Mouse (Mus musculus): Measurements from ENCODE around the gene Tra2b. TPM values are rescaled to one million over a fixed set of nuclear protein-coding genes. Genes with fewer than 3 reads are reported as not detected.
"Not testable (repeated sequence)": the region's sequence is repeated elsewhere in the genome, so short reads cannot be mapped to it uniquely, and the experiment has no call there.

The Tra2b gene
- polyA plus RNA-seq, 1 experiment from 2014 or later = 432 TPM

GRCm38 (mm10) chr16:22240856-22241255 lies 24.9 kb downstream of the Tra2b start:
- no peak overlapping the region for H3K9ac ChIP-seq
- WGBS = 92% methylated on average over 5 of the region's 5 CpGs
- no peaks in the 10 kb centered on the region for H3K4me1 ChIP-seq
- H3K4me2 ChIP-seq (replicated peaks) = no peak overlapping the region
- ATAC-seq (ENCODE audit: low FRiP score, low read depth) = no peak
- no peak overlapping the region for H3K4me3 ChIP-seq
- H3K27ac ChIP-seq = no peak overlapping the region; the same call in 1 of the 2 replicates
- H3K36me3 ChIP-seq = peaks cover 68% of the 10 kb centered on the region
- no peaks in the 10 kb centered on the region for H3K9me3 ChIP-seq
- no peaks in the 10 kb centered on the region for H3K27me3 ChIP-seq

DNA sequence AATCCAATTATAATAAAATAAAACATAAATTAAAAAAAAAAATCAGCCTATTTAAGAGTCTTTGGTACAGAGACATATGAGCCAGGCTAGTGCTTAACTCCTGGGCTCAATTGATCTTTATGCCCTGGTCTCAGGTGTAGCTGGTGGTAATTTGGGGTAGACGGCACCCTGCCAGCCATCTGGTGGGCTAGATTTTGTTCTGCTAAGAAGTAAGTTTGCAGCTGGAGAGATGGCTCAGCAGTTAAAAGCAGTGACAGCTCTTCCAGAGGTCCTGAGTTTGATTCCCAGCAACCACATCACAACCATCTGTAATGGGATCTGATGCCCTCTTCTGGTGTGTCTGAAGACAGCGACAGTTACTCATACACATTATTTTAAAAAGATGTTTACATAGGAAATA lies 25.8 kb downstream of the Tra2b start:
- H3K4me3 ChIP-seq = no peak overlapping the region
- no peaks in the 10 kb centered on the region for H3K9me3 ChIP-seq
- H3K9ac ChIP-seq = no peak overlapping the region
- no peak overlapping the region for H3K27ac ChIP-seq
- whole genome bisulfite sequencing = 71% methylated on average over 2 of the region's 2 CpGs
- ATAC-seq (ENCODE audit: low FRiP score, low read depth) = no peak
- H3K4me2 ChIP-seq (replicated peaks) = no peak overlapping the region
- H3K4me1 ChIP-seq = no peaks in the 10 kb centered on the region
- no peaks in the 10 kb centered on the region for H3K27me3 ChIP-seq
- H3K36me3 ChIP-seq = peaks cover 62% of the 10 kb centered on the region

- no peaks in the 10 kb centered on the region for H3K9me3 ChIP-seq
- no peaks in the 10 kb centered on the region for H3K27me3 ChIP-seq
- no peak overlapping the region for H3K4me3 ChIP-seq
- no peak overlapping the region for H3K4me2 ChIP-seq (replicated peaks)
- no peak overlapping the region for H3K27ac ChIP-seq
- ATAC-seq (ENCODE audit: low FRiP score, low read depth) = no peak
- no peak overlapping the region for H3K9ac ChIP-seq
- H3K4me1 ChIP-seq = no peaks in the 10 kb centered on the region
- 75% methylated on average over 4 of the region's 4 CpGs for WGBS
- H3K36me3 ChIP-seq = peaks cover 53% of the 10 kb centered on the region
Observed at GRCm38 (mm10) chr16:22238928-22239620, 26.7 kb downstream of the Tra2b start.

GRCm38 (mm10) chr16:22238402-22238801 lies 27.4 kb downstream of the Tra2b start:
- H3K27ac ChIP-seq; ATAC-seq (ENCODE audit: low FRiP score, low read depth); H3K4me1 ChIP-seq; H3K9ac ChIP-seq; H3K4me2 ChIP-seq (replicated peaks); H3K4me3 ChIP-seq; H3K27me3 ChIP-seq; H3K9me3 ChIP-seq: not testable (repeated sequence)
- 85% methylated on average over 4 of the region's 4 CpGs for WGBS
- H3K36me3 ChIP-seq = peaks cover 46% of the 10 kb centered on the region

DNA sequence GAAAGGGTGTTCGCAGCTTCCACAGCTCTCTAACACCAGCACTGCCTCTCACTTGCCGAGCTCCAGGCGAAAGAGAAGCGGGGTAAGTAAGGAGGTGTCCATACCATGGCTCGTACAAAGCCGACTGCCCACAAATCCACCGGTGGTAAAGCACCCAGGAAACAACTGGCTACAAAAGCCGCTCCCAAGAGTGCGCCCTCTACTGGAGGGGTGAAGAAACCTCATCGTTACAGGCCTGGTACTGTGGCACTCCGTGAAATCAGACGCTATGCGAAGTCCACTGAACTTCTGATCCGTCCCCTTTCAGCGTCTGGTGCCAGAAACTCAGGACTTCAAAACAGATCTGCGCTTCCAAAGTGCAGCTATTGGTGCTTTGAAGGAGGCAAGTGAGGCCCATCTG lies 29.0 kb downstream of the Tra2b start:
- Histone ChIP-seq H3K27me3 (no peaks in the 10 kb centered on the region), H3K9ac (no peak overlapping the region), H3K36me3 (peaks cover 30% of the 10 kb centered on the region), H3K4me2 (replicated peaks) (no peak overlapping the region), H3K4me3 (no peak overlapping the region), H3K9me3 (no peaks in the 10 kb centered on the region), H3K27ac (no peak overlapping the region), H3K4me1 (no peaks in the 10 kb centered on the region)
- ATAC-seq (ENCODE audit: low FRiP score, low read depth) = no peak
- 90% methylated on average over 16 of the region's 16 CpGs for WGBS

GRCm38 (mm10) chr16:22234535-22234934 lies 31.3 kb downstream of the Tra2b start:
- Histone ChIP-seq H3K27me3 (no peaks in the 10 kb centered on the region), H3K4me2 (replicated peaks) (no peak overlapping the region), H3K9me3 (no peaks in the 10 kb centered on the region), H3K9ac (no peak overlapping the region), H3K36me3 (peaks cover 10% of the 10 kb centered on the region), H3K4me1 (no peaks in the 10 kb centered on the region), H3K4me3 (no peak overlapping the region), H3K27ac (no peak overlapping the region)
- WGBS = 66% methylated on average over 6 of the region's 6 CpGs
- ATAC-seq (ENCODE audit: low FRiP score, low read depth) = no peak

GRCm38 (mm10) chr16:22230276-22230675 lies 35.5 kb downstream of the Tra2b start:
- not testable (repeated sequence) for H3K36me3 ChIP-seq; ATAC-seq (ENCODE audit: low FRiP score, low read depth)
- 88% methylated on average over 16 of the region's 16 CpGs for WGBS

GRCm38 (mm10) chr16:22203501-22203900 lies 62.3 kb downstream of the Tra2b start:
- Histone ChIP-seq H3K9ac (no peak overlapping the region), H3K27me3 (no peaks in the 10 kb centered on the region), H3K4me2 (replicated peaks) (no peak overlapping the region), H3K9me3 (0 out of 2 replicates have a peak, but pooled peaks cover 4% of the 10 kb centered on the region), H3K27ac (no peak overlapping the region), H3K36me3 (no peaks in the 10 kb centered on the region), H3K4me3 (no peak overlapping the region), H3K4me1 (no peaks in the 10 kb centered on the region)
- ATAC-seq (ENCODE audit: low FRiP score, low read depth) = no peak
- 93% methylated on average over 1 of the region's 1 CpGs for WGBS

More at GRCm38 (mm10) chr16:22230276-22230675, 35.5 kb downstream of the Tra2b start:
- not testable (repeated sequence) for H3K9me3 ChIP-seq; H3K27me3 ChIP-seq; H3K4me3 ChIP-seq; H3K4me2 ChIP-seq (replicated peaks); H3K9ac ChIP-seq; H3K27ac ChIP-seq; H3K4me1 ChIP-seq

DNA sequence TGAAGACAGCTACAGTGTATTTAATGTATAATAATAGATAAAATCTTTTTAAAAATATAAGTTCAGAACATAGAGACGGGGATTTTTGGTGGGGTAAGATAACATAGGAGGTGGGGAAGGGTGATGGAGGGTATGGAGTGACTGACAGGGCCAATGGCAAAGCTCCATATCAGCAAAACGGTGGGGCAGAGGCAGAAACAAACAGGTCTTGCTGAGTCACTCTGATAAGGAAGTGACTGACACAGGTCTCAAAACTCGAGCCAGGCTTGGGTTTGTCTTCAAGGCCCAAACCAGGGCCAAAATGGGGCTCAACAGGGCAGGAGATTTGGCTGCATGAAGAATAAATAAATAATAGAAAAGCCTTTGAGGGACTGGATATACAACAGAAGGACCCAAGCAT lies 63.9 kb downstream of the Tra2b start:
- ATAC-seq (ENCODE audit: low FRiP score, low read depth) = no peak
- no peaks in the 10 kb centered on the region for H3K4me1 ChIP-seq
- 74% methylated on average over 3 of the region's 3 CpGs for WGBS
- no peak overlapping the region for H3K27ac ChIP-seq
- 0 out of 2 replicates have a peak, but pooled peaks cover 4% of the 10 kb centered on the region for H3K9me3 ChIP-seq
- no peak overlapping the region for H3K9ac ChIP-seq
- H3K27me3 ChIP-seq = no peaks in the 10 kb centered on the region
- no peak overlapping the region for H3K4me3 ChIP-seq
- no peak overlapping the region for H3K4me2 ChIP-seq (replicated peaks)
- no peaks in the 10 kb centered on the region for H3K36me3 ChIP-seq

DNA sequence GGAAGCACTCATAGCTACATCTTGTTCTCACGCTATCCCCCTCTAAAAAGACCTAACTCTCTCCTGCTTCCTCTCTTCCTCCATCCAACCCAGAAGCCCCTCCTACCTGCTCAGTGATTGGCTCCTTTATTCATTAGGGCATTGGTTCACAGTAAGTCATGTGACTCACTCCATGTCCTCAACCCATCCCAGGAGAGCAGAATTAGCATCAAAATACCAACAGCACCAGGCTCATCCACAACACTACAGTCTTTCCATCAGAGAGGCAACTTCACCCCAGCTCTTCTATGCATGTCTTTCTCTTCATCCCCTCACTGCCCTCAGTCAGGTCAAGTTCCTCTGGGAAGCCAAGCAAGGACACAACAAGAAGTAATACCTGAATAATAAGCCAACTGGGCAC lies 65.3 kb downstream of the Tra2b start:
- no peaks in the 10 kb centered on the region for H3K4me1 ChIP-seq
- H3K4me2 ChIP-seq (replicated peaks) = no peak overlapping the region
- H3K9me3 ChIP-seq = no peaks in the 10 kb centered on the region
- H3K36me3 ChIP-seq = no peaks in the 10 kb centered on the region
- 72% methylated on average over 1 of the region's 1 CpGs for WGBS
- H3K4me3 ChIP-seq = no peak overlapping the region
- H3K27me3 ChIP-seq = no peaks in the 10 kb centered on the region
- no peak for ATAC-seq (ENCODE audit: low FRiP score, low read depth)
- no peak overlapping the region for H3K9ac ChIP-seq
- H3K27ac ChIP-seq = no peak overlapping the region

Other genes with a start within 250 kb of the Tra2b start
- gene Igf2bp2, start 102.7 kb downstream of the Tra2b start, polyA plus RNA-seq (2015; fragmentation: Nextera tagmentation; extraction: Ambion mirVana) = 110 and 117 TPM in 2 replicates
- gene Etv5, start 173.7 kb upstream of the Tra2b start, polyA plus RNA-seq (2015; fragmentation: Nextera tagmentation; extraction: Ambion mirVana) = 39.3 and 45.8 TPM in 2 replicates